In the genomic region with DNA sequence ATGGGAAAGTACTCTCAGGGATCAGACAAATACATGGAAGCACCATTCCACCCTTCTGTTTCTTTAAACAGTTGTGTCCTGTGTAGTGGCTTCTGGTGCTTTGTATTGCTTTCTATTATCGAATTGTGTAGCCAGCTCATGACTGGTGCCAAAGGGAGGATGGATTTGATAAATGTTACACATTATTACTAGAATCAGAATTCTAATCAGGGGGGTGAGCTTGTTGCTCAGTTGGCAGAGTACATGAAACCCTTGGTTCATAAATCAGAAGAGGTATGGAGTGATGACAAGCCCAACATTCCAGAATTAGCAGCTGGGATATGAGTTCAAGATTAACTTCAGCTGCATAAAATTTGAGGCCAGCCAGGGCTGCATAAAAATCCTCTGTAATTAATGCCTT, we compare ENCODE assay signal across 25 mouse cellular contexts. TPM values are rescaled to one million over a fixed set of nuclear protein-coding genes. Genes with fewer than 3 reads are reported as not detected.
A peak's percentile ranks its signal among the peaks of the same experiment; 100 is the strongest.
DNase-seq lines count a peak whose midpoint lies in the region; ATAC-seq and TF ChIP-seq lines count a peak whose summit lies in the region.
"Had no signal": no experiment of that assay in that cellular context is flagged by ENCODE, and none has a peak within 500 bp of the region (broad histone marks: within the 10 kb centered on the region; RNA-seq: fewer than 3 reads in every experiment).

No protein-coding gene starts in this region.

- H3K9ac ChIP-seq in hindbrain, embryonic 14.5 days, result no peak overlapping the region

- no peaks in the 10 kb centered on the region for H3K4me1 ChIP-seq in hindbrain, embryonic 14.5 days (replicated peaks; ENCODE audit: control insufficient read depth, insufficient read depth, low read length)

- WGBS in hindbrain, embryonic 14.5 days, result 84% methylated on average over 1 of the region's 1 CpGs

- no peak for ATAC-seq in hindbrain, embryonic 14.5 days (ENCODE audit: low FRiP score)
- ATAC-seq: activated CD4-positive, CD25-positive, alpha-beta regulatory T cell, adult 4 months; CD4-positive, CD25-positive, alpha-beta regulatory T cell, adult 4 months; Patski had no signal

- H3ac ChIP-seq in myocyte (ENCODE audit: control insufficient read depth, insufficient read length), result no peak overlapping the region

- H3K79me2 ChIP-seq in myocyte (ENCODE audit: control insufficient read depth, insufficient read depth), result no peaks in the 10 kb centered on the region

- no peaks in the 10 kb centered on the region for H3K36me3 ChIP-seq in myocyte (ENCODE audit: control insufficient read depth, insufficient read depth)
- no peaks in the 10 kb centered on the region for H3K36me3 ChIP-seq in hindbrain, embryonic 14.5 days (replicated peaks; ENCODE audit: control insufficient read depth, insufficient read depth)
- H3K36me3 ChIP-seq: G1E had no signal

- no peak for TF ChIP-seq POLR2A in myocyte (IDR thresholded peaks at IDR 0.05; ENCODE audit: insufficient read length, low read depth)

- H3K9me3 ChIP-seq in hindbrain, embryonic 14.5 days (ENCODE audit: control insufficient read depth, low read length), result no peaks in the 10 kb centered on the region
- H3K9me3 ChIP-seq: G1E had no signal

- H3K4me2 ChIP-seq in myocyte (ENCODE audit: low read depth), result no peak overlapping the region
- H3K4me2 ChIP-seq in hindbrain, embryonic 14.5 days (replicated peaks), result no peak overlapping the region

- no peak overlapping the region for H3K27ac ChIP-seq in hindbrain, embryonic 14.5 days

- H3K4me3 ChIP-seq in myocyte, result no peak overlapping the region
- no peak overlapping the region for H3K4me3 ChIP-seq in hindbrain, embryonic 14.5 days (replicated peaks; ENCODE audit: low read length)

- no peaks in the 10 kb centered on the region for H3K27me3 ChIP-seq in myocyte (ENCODE audit: control insufficient read depth, insufficient read depth, insufficient read length)
- no peaks in the 10 kb centered on the region for H3K27me3 ChIP-seq in hindbrain, embryonic 14.5 days (ENCODE audit: control insufficient read depth, insufficient read depth, low read length)
- H3K27me3 ChIP-seq: CH12.LX, Patski had no signal

- DNase-seq in 3T3-L1 (ENCODE audit: low read depth, low spot score) (peak; percentile 56), NIH3T3 (ENCODE audit: low read depth) (peak; percentile 69)
- DNase-seq in hindbrain, embryonic 14.5 days (ENCODE audit: low spot score), result no peak
- DNase-seq in adrenal gland, adult 18-20 months (ENCODE audit: low spot score in 2 of 2), result no peak
- no peak for DNase-seq in layer of hippocampus, postnatal 14 days (ENCODE audit: low spot score in 2 of 2)
- DNase-seq: adrenal gland, adult 2 months; adrenal gland, adult 8-10 months; adrenal gland, postnatal 10 days; adrenal gland, postnatal 14 days; adrenal gland, postnatal 25 days; adrenal gland, postnatal 36 days; B cell, adult 2 months; cerebellum, adult 11 months; cerebellum, adult 11-12 months; cerebellum, adult 18-20 months; cerebellum, adult 2 months; cerebellum, adult 8-10 months; cerebellum, adult 9-10 months had no signal

TF ChIP-seq in myocyte, 11 proteins besides CTCF, POLR2A, EP300 and RAD21:
- TF ChIP-seq SRF (IDR thresholded peaks at IDR 0.05; ENCODE audit: control insufficient read depth, insufficient read length, low read depth) (no peak), CEBPB (IDR thresholded peaks at IDR 0.05; ENCODE audit: insufficient read depth, poor library complexity, severe bottlenecking) (0 out of 2 replicates have a peak, but pooled peaks have one; percentile 5), MAX (IDR thresholded peaks at IDR 0.05; ENCODE audit: low read depth) (no peak), TCF12 (IDR thresholded peaks at IDR 0.05; ENCODE audit: insufficient read depth, poor library complexity, severe bottlenecking) (no peak), E2F4 (IDR thresholded peaks at IDR 0.05; ENCODE audit: insufficient read depth) (no peak), MYOG (IDR thresholded peaks at IDR 0.05; ENCODE audit: control insufficient read depth in 1 of 3, insufficient read depth in 1 of 3, insufficient read length in 2 of 3, low read depth in 2 of 3) (no peak)

RNA-seq across cellular contexts. Expression of gene Lama2, which starts 44.8 kb away (rescaled TPM):
- 15.1 TPM for polyA plus RNA-seq in myocyte (2012; fragmentation: generic; extraction: Trizol)
- polyA plus RNA-seq in hindbrain, embryonic 14.5 days (2014; fragmentation: Nextera tagmentation; extraction: Ambion mirVana), result 8.5 and 11.2 TPM in 2 replicates
- 10 to 100 TPM; 18.6 to 24.5 TPM for total RNA-seq in adrenal gland, adult 18-20 months (2021)
- total RNA-seq in layer of hippocampus, postnatal 14 days (2021), result 10 to 100 TPM; 14.3 to 14.4 TPM
- total RNA-seq: CH12.LX, MEL had no signal
- polyA plus RNA-seq: G1E had no signal

Comparison
In these comparisons a context has a peak if more than half of its experiments do, and no peak if none do; other contexts are left out.
1. DNase-seq: peak in 3T3-L1 (single experiment) and NIH3T3 (single experiment); none in hindbrain, embryonic 14.5 days (single experiment), adrenal gland, adult 18-20 months (0 of 2) and layer of hippocampus, postnatal 14 days (0 of 2).